Mouse (Mus musculus): Measurements from ENCODE around the gene Llgl2. TPM values are rescaled to one million over a fixed set of nuclear protein-coding genes. Genes with fewer than 3 reads are reported as not detected.

Gene Llgl2
- polyA plus RNA-seq, 1 experiment from 2014 or later, result 14.3 TPM

DNA sequence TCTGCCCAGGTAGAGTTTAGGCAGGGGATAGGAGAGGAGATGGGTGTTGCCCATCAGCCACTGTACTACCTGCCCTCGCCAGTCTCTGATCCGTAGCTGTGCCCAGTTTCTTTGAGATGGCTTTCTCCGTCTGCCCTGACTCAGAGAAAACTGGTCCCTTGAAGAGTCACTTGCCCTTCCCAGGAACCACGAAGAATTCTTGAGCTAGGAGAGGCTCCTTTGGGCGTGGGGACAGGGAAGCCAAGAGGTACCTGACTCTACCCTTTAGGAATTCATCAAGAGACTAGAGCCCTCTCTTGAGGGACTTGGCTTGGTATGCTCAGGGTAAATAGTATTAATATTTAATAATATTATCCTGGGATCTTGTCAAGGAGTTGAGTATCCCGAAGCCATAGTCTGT is 3.8 kb downstream of the Llgl2 start:
- Histone ChIP-seq H3K4me2 (0 out of 2 replicates have a peak overlapping the region, but pooled peaks have one; percentile 1), H3K36me3 (peaks cover 2% of the 10 kb centered on the region), H3K4me3 (no peak overlapping the region), H3K4me1 (peaks cover 81% of the 10 kb centered on the region), H3K27ac (no peak overlapping the region), H3K9ac (no peak overlapping the region), H3K27me3 (replicated peaks) (peaks cover 14% of the 10 kb centered on the region), H3K9me3 (replicated peaks) (no peaks in the 10 kb centered on the region)
- 72% methylated on average over 6 of the region's 6 CpGs for WGBS (ENCODE audit: insufficient replicate concordance)
- no peak for ATAC-seq

DNA sequence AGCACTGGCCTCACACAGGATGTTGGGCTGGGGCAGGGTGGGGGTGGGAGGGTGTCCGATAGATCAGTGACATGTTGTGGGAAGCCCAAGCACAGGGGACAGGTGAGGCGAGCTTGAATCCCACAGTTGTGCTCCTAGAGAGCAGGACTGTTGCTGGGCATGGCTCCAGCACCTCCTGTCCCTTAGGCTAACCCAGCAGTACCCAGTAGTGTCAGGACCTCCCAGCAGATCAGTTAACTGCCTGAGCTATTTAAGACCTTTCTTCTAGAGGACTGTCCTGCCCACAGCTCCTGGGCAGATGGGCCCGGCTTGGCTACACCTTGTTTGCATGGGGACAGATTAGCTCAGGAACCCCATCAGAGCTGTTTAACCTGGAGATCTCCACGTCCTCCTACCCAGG is 5.2 kb downstream of the Llgl2 start:
- no peak for ATAC-seq
- no peaks in the 10 kb centered on the region for H3K9me3 ChIP-seq (replicated peaks)
- H3K4me1 ChIP-seq, result peaks cover 87% of the 10 kb centered on the region
- no peak overlapping the region for H3K4me3 ChIP-seq
- no peak overlapping the region for H3K27ac ChIP-seq
- 45% methylated on average over 4 of the region's 4 CpGs for WGBS (ENCODE audit: insufficient replicate concordance)
- H3K36me3 ChIP-seq, result no peaks in the 10 kb centered on the region
- H3K9ac ChIP-seq, result no peak overlapping the region
- H3K27me3 ChIP-seq (replicated peaks), result peaks cover 14% of the 10 kb centered on the region
- H3K4me2 ChIP-seq, result no peak overlapping the region

DNA sequence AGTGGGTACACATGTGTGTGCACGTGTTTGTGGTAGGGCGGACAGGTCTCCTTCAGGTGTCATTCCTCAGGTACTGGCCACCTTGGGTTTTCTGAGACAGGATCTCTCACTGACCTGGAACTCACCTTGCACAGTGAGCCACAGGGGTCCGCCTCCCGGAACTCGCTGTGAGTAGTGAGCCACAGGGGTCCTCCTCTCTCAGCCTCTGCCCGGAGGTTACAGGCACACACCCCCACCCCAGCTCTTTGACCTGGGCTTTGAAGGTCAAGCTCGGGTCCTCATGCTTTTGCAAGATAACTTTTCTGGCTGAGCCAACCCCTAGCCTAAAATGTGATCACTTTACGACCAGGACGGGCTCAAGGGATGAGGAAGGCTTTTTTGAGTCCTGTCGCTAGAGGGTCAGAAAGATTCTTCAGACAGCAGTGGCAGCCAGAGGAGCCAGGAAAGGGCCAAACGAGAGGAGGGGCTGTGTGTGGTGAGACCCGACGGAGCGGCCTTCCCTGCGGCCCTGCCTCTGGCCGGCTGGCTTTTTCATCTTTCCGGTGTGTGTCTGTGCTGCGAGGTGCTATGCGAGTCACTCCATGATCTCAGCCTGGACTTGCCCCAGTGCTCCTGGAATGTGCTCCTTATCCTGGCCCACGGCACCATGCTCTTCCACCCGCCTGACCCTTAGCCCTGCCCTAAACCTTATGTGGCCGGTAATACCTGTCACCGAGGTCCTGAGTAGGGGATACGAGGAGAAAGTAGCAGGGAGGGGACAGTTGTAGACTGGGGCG is 6.9 kb downstream of the Llgl2 start:
- H3K9me3 ChIP-seq (replicated peaks), result no peaks in the 10 kb centered on the region
- 0 out of 2 replicates have a peak, but pooled peaks have one; percentile 2 for ATAC-seq
- peak overlapping the region; percentile 62 for H3K4me2 ChIP-seq
- 32% methylated on average over 25 of the region's 25 CpGs for WGBS (ENCODE audit: insufficient replicate concordance)
- H3K36me3 ChIP-seq, result no peaks in the 10 kb centered on the region; the same call in 1 of the 2 replicates
- peak overlapping the region; percentile 19 for H3K4me3 ChIP-seq
- H3K9ac ChIP-seq, result peak overlapping the region; percentile 58
- peaks cover 82% of the 10 kb centered on the region for H3K4me1 ChIP-seq
- peaks cover 13% of the 10 kb centered on the region; the same call in 1 of the 2 replicates for H3K27me3 ChIP-seq (replicated peaks)
- H3K27ac ChIP-seq, result peak overlapping the region; percentile 79

DNA sequence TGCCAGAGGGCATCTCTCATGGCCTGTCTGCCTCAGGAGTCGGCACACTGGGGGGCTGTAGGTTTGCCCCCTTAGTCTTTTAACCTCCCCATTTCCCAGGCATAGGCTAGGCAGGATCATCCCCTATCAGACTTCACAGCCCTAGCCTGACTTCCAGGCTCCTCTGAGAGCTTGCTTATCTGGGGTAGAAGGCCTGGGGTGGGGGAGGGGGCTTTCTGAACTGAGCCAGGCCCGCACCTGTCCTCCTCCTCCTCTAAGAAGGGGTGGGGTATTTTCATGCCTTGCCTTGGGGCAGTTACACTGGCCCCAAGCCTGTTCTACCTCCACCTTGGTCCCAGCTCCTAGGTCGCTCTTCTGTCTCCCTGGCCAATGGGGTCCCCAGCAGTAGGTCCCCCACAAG is 7.7 kb downstream of the Llgl2 start:
- peak; percentile 82 for ATAC-seq
- Histone ChIP-seq H3K36me3 (peaks cover 6% of the 10 kb centered on the region; the same call in 1 of the 2 replicates), H3K9me3 (replicated peaks) (no peaks in the 10 kb centered on the region), H3K9ac (peak overlapping the region; percentile 58), H3K27ac (peak overlapping the region; percentile 79), H3K4me1 (peaks cover 78% of the 10 kb centered on the region), H3K4me3 (peak overlapping the region; percentile 19), H3K4me2 (peak overlapping the region; percentile 62), H3K27me3 (replicated peaks) (peaks cover 8% of the 10 kb centered on the region; the same call in 1 of the 2 replicates)
- WGBS (ENCODE audit: insufficient replicate concordance), result 30% methylated on average over 3 of the region's 3 CpGs

DNA sequence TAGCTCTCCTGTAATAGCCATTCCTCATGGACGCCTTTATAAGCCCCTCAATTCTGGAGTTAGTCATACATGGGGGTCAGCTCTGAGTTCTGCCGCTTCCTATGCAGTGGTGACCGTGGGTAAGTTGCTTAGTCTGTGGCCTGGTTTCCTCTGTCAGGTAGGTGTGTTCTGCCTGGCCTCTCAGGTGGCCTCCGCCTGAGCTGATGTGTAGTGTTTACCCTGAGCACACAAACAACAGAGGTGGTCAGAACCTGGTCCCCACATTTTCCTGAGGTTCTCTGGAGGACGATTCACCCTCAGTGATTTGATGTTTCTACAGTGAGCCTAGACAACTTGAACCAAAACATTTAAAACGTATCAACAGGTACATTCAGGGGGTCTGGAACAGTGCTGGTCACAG is 8.2 kb downstream of the Llgl2 start:
- WGBS (ENCODE audit: insufficient replicate concordance), result 62% methylated on average over 6 of the region's 6 CpGs
- ATAC-seq, result no peak
- peaks cover 77% of the 10 kb centered on the region for H3K4me1 ChIP-seq
- H3K4me3 ChIP-seq, result peak overlapping the region; percentile 19; the same call in 1 of the 2 replicates
- H3K27me3 ChIP-seq (replicated peaks), result peaks cover 3% of the 10 kb centered on the region; the same call in 1 of the 2 replicates
- peak overlapping the region; percentile 58; the same call in 1 of the 2 replicates for H3K9ac ChIP-seq
- H3K27ac ChIP-seq, result peak overlapping the region; percentile 79
- H3K9me3 ChIP-seq (replicated peaks), result no peaks in the 10 kb centered on the region
- peaks cover 10% of the 10 kb centered on the region; the same call in 1 of the 2 replicates for H3K36me3 ChIP-seq
- peak overlapping the region; percentile 62 for H3K4me2 ChIP-seq

DNA sequence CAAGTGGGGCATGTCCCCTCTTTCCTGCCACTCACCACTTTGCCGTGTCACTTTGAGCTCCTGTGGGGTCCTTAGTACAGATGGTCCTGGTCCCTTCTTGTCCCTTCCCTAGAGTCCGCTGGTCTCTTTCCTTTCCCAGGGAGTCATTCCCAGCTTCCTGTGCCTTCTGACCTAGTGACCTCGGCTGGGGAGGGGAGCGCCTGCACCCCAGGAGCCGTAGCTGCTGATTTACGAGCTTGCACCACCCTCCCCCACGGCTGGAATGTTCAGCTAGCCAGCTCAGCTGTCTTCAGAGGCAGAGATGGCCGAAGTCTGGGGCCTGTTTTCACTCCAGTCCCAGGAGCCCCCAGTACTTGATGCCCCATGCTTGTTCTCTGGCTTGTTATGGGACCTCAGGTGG is 8.7 kb downstream of the Llgl2 start:
- Histone ChIP-seq H3K27me3 (replicated peaks) (no peaks in the 10 kb centered on the region), H3K36me3 (peaks cover 10% of the 10 kb centered on the region; the same call in 1 of the 2 replicates), H3K4me2 (peak overlapping the region; percentile 62), H3K4me1 (peaks cover 74% of the 10 kb centered on the region), H3K4me3 (no peak overlapping the region), H3K9me3 (replicated peaks) (no peaks in the 10 kb centered on the region), H3K9ac (0 out of 2 replicates have a peak overlapping the region, but pooled peaks have one; percentile 42), H3K27ac (peak overlapping the region; percentile 79)
- no peak for ATAC-seq
- WGBS (ENCODE audit: insufficient replicate concordance), result 47% methylated on average over 8 of the region's 8 CpGs

DNA sequence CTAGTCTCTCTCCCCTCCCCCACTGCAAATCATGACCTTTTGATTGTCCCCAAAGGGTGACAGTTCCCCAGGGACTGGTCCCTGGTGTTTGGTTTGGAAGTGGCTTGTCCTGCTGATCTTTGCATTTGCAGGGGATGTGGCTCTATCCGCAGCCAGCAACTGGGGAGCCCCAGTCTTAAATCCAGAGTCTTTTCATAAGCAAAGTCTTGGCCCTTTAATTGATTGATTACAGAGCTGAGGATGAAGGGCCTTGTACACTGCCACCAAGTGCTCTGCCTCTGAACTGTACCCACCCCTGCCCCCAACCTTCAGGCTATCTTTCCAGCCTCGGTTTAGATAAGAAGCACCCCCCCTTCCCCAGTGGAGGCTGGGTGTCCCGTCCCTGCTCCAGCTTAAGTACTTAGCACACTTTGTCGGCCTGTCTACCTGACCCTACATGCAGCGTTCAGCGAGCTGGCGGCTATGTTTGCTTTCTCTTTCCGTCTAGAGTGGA is 9.2 kb downstream of the Llgl2 start:
- H3K9me3 ChIP-seq (replicated peaks), result no peaks in the 10 kb centered on the region
- peaks cover 75% of the 10 kb centered on the region for H3K4me1 ChIP-seq
- H3K4me2 ChIP-seq, result peak overlapping the region; percentile 62
- H3K27ac ChIP-seq, result peak overlapping the region; percentile 79
- no peaks in the 10 kb centered on the region for H3K27me3 ChIP-seq (replicated peaks)
- no peak for ATAC-seq
- H3K4me3 ChIP-seq, result no peak overlapping the region
- H3K9ac ChIP-seq, result peak overlapping the region; percentile 42; the same call in 1 of the 2 replicates
- peaks cover 13% of the 10 kb centered on the region; the same call in 1 of the 2 replicates for H3K36me3 ChIP-seq
- 24% methylated on average over 8 of the region's 8 CpGs for WGBS (ENCODE audit: insufficient replicate concordance)

DNA sequence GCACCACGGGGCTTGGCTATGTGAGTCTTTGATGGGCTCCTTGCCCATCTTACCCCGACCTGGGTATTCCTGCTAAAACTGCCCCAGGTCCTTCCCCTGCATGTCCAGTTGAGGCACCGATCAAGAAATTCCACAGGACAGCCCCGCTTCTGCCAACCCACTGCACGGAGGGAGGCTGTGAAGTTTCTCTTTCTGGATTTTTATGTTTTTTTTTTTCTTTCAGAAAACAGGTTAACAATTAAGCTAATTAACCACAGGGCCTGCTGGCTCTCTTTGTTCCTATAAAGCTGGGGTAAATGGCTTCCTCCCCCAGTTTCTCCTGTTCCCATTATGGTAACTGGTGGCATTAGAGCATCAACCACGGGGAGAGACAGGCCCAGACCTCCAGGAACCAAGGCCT is 10.2 kb downstream of the Llgl2 start:
- Histone ChIP-seq H3K9me3 (replicated peaks) (no peaks in the 10 kb centered on the region), H3K4me3 (no peak overlapping the region), H3K27ac (peak overlapping the region; percentile 79; the same call in 1 of the 2 replicates), H3K4me2 (no peak overlapping the region), H3K36me3 (peaks cover 13% of the 10 kb centered on the region; the same call in 1 of the 2 replicates), H3K27me3 (replicated peaks) (no peaks in the 10 kb centered on the region), H3K9ac (0 out of 2 replicates have a peak overlapping the region, but pooled peaks have one; percentile 42), H3K4me1 (peaks cover 78% of the 10 kb centered on the region)
- ATAC-seq, result no peak
- WGBS (ENCODE audit: insufficient replicate concordance), result 67% methylated on average over 6 of the region's 6 CpGs

DNA sequence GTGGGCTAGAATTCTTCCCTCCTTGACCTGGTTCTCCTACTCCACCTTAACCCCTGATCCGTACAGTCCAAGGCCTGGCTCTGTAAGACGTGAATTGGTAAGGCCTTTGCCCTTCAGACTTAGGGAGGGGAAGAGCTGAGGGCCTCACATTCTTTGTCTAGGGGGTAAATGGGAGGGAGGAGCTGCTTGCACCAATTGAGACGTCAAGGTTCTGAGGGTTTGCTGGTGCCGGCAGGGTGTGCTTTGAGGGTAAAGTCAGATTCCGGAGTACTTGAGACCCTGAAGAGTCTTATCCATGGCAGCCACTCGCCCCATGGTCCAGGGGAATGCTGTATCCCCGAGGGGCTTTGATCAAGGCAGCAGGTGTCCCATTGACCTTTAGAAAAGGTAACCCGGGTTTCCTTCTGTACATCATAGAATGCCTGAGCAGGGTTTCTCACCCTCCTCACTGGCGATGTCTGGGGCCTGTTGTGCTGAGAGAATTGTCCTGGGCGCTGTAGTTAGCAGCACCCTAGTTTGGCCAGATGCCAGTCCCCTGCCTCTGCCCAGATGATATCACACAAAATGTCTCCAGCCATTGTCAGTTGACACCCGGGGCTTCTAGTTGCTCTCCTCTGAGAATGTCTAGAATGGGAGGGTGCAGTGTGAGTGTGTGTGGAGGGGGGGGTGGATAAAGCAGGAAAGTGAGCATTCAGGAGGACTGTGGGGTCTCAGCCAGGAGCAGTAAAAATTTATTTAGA is 13.0 kb downstream of the Llgl2 start:
- Histone ChIP-seq H3K9me3 (replicated peaks) (no peaks in the 10 kb centered on the region), H3K4me2 (no peak overlapping the region), H3K27ac (no peak overlapping the region), H3K9ac (no peak overlapping the region), H3K4me3 (no peak overlapping the region), H3K27me3 (replicated peaks) (no peaks in the 10 kb centered on the region), H3K36me3 (peaks cover 13% of the 10 kb centered on the region; the same call in 1 of the 2 replicates), H3K4me1 (peaks cover 72% of the 10 kb centered on the region)
- WGBS (ENCODE audit: insufficient replicate concordance), result 75% methylated on average over 11 of the region's 11 CpGs
- no peak for ATAC-seq

DNA sequence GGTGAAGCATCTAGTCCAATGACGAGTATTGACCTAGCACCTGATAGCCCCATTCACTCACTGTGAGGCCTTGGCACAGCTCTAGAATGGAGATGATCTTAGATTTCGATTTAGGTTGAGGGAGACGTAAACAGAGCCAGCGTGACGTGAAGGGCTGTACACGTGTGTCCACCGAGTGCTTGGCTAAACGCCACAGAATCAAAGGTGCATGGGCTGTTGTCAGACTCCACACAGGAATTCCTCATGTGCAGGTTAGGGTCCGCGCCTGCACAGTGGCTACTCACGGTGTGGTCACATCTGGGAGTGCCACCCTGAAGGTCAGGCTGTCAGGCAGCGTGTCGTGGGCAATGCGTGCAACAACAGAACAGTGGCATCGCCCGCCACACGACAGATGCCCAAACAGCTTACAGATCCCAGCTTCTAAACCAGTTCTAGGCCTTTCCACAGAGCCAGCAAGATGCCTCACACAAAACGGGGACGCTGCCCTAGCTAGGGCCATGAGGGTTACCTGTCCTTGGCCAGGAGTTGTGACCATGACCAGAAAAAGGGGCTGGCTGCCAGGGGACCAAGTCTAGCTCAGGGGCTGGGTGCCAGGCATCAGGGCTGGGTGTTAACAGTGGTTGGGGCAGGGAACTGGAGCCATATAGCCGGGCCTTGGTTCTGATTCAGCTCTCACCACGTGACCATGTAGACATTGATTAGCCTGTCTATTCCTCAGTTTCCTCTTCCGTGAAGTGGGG is 13.9 kb downstream of the Llgl2 start:
- Histone ChIP-seq H3K4me2 (no peak overlapping the region), H3K27me3 (replicated peaks) (no peaks in the 10 kb centered on the region), H3K36me3 (peaks cover 13% of the 10 kb centered on the region; the same call in 1 of the 2 replicates), H3K4me3 (no peak overlapping the region), H3K4me1 (peaks cover 72% of the 10 kb centered on the region), H3K9me3 (replicated peaks) (no peaks in the 10 kb centered on the region), H3K9ac (no peak overlapping the region), H3K27ac (no peak overlapping the region)
- WGBS (ENCODE audit: insufficient replicate concordance), result 89% methylated on average over 22 of the region's 22 CpGs
- ATAC-seq, result no peak

DNA sequence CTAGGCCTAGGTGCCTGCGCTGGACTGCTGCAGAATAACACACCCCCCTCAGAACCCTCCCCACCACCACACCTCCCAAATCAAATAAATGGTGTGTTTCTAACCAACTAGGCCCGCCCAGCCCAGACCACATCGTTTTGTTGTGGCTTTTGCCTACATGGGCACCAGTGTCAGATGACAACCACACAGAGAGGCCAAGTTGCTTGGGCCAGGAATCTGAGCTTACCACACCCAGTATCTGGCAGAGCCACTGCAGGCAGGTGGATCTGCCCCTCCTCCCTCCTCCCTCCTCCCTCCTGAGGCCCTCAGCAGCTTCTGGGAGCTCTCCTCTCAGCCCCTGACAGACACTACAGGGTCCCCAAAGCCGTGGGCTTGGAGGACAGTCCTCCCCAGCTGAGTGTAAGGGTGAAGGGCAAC is 15.1 kb downstream of the Llgl2 start:
- H3K9me3 ChIP-seq (replicated peaks), result no peaks in the 10 kb centered on the region
- WGBS (ENCODE audit: insufficient replicate concordance), result 22% methylated on average over 4 of the region's 4 CpGs

More for the DNA sequence above, 15.1 kb downstream of the Llgl2 start:
- ATAC-seq, result peak; percentile 36; the same call in 1 of the 2 replicates
- Histone ChIP-seq H3K9ac (no peak overlapping the region), H3K27me3 (replicated peaks) (no peaks in the 10 kb centered on the region), H3K27ac (0 out of 2 replicates have a peak overlapping the region, but pooled peaks have one; percentile 3), H3K4me3 (no peak overlapping the region), H3K36me3 (peaks cover 15% of the 10 kb centered on the region; the same call in 1 of the 2 replicates), H3K4me1 (peaks cover 72% of the 10 kb centered on the region), H3K4me2 (0 out of 2 replicates have a peak overlapping the region, but pooled peaks have one; percentile 4)

Measured in liver, embryonic 12.5 days (tissue).